Mouse (Mus musculus): ENCODE data around the gene Atrnl1.

The Atrnl1 gene

GRCm38 (mm10) chr19:58166147-58166546, 555.3 kb downstream of the Atrnl1 start:
- in situ Hi-C loops (cut with MboI, MseI): loop anchor here in 1 of 2 experiments (5.0 kb wide), 1 partner anchor 96 kb away; no protein-coding TSS in a partner anchor

GRCm38 (mm10) chr19:58178410-58178809, 567.6 kb downstream of the Atrnl1 start:
- in situ Hi-C loops (cut with MboI, MseI): no loop called here

- in situ Hi-C loops (cut with MboI, MseI): no loop called here
These were observed 569.9 kb downstream of the Atrnl1 start for GRCm38 (mm10) chr19:58180773-58181172.

Data from T-helper 17 cell (primary cell).